In the genomic region with DNA sequence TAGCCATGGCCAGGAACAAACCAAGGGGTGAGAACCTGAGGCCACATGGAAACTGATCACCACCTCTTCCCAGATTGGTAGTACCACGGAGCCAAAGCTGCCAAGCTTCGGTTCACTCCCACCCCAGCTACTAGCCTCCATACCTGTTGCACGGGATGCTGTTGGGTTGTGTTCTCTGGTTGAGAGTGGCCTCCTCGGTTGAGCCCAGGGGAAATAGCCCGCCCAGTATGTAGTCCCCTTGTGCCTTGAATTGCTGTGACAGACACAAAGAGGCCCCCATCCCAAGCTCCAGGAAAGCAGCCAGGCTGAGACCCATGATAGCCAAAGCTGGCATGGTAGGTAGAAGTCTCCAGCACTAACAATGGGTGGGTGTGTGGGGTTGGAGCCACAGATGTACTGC, we compare ENCODE assay signal across 13 mouse cellular contexts.
"Had no signal": no experiment of that assay in that cellular context is flagged by ENCODE, and none has a peak within 500 bp of the region (broad histone marks: within the 10 kb centered on the region; RNA-seq: fewer than 3 reads in every experiment).

Gene Tas1r3, minus strand, starts transcription at position 362 of the 400 bp plus-strand sequence.

- H3K4me3 ChIP-seq: limb, embryonic 10.5 days; liver, embryonic 15.5 days; midbrain, embryonic 13.5 days; neural tube, embryonic 15.5 days had no signal

- H3K27ac ChIP-seq: limb, embryonic 10.5 days; liver, embryonic 15.5 days; midbrain, embryonic 13.5 days; neural tube, embryonic 15.5 days had no signal

- DNase-seq: kidney, adult 9 months; kidney, postnatal 14 days; lung, adult 2 months; lung, postnatal 36 days; retina, postnatal 1 day; right cerebral cortex, postnatal 4 days; spleen, adult 18-20 months; thymus, adult 18-20 months; thymus, postnatal 14 days had no signal
